Mouse (Mus musculus): ENCODE results near the gene Tbx10. TPM values are rescaled to one million over a fixed set of nuclear protein-coding genes. Genes with fewer than 3 reads are reported as not detected.
A peak's percentile ranks its signal among the peaks of the same experiment; 100 is the strongest.

Tbx10 gene
- polyA plus RNA-seq, 1 experiment from 2014 or later: 0.16 TPM

- DNase-seq (ENCODE audit: low spot score) (no peak), ATAC-seq (replicated peaks; ENCODE audit: low FRiP score, low TSS enrichment, low read depth) (no peak)
- 71% methylated on average over 1 of the region's 1 CpGs for WGBS
- H3K27me3 ChIP-seq (replicated peaks; ENCODE audit: control insufficient read depth, insufficient read depth, low read length): no peaks in the 10 kb centered on the region
- H3K27ac ChIP-seq (ENCODE audit: low read depth): no peak within 1 kb of the TSS
- H3K9me3 ChIP-seq (ENCODE audit: control insufficient read depth, low read length): no peaks in the 10 kb centered on the region
- peaks cover 16% of the 10 kb centered on the region for H3K4me1 ChIP-seq (replicated peaks; ENCODE audit: control insufficient read depth, insufficient read depth, low read length)
- H3K36me3 ChIP-seq (ENCODE audit: control insufficient read depth, insufficient read depth, low read length): peaks cover 30% of the 10 kb centered on the region
- no peak within 1 kb of the TSS for H3K4me3 ChIP-seq (ENCODE audit: low read depth, low read length)
- no peak within 1 kb of the TSS for H3K9ac ChIP-seq (ENCODE audit: low read length)
- H3K4me2 ChIP-seq (ENCODE audit: low read length): no peak within 1 kb of the TSS
Observed at GRCm38 (mm10) chr19:4003112-4003511, 10.6 kb downstream of the Tbx10 start, which contains the start of gene Doc2g. TSS of gene Doc2g (plus strand) at chr19:4003313.

DNA sequence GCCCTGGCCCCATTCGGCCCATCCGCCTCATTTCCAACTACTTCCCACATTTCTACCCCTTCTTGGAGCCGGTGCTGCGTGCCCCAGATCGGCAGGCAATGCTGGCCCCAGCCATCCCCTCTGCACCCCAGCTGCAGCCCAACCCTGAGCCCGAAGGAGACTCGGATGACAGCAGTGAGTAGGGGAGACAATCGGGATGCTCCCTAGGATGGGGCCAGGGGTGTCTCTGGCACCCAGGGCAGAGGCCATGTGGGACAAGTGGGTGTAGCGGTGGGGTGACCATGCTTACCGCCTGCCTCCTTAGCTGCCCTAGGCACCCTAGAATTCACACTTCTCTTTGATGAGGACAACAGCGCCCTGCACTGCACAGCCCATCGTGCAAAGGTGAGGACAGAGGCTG is 11.1 kb downstream of the Tbx10 start:
- peaks cover 16% of the 10 kb centered on the region for H3K4me1 ChIP-seq (replicated peaks; ENCODE audit: control insufficient read depth, insufficient read depth, low read length)

GRCm38 (mm10) chr19:4004331-4004730 is 11.8 kb downstream of the Tbx10 start:
- no peak for DNase-seq (ENCODE audit: low spot score)
- Histone ChIP-seq H3K9ac (ENCODE audit: low read length) (no peak overlapping the region), H3K4me1 (replicated peaks; ENCODE audit: control insufficient read depth, insufficient read depth, low read length) (peaks cover 16% of the 10 kb centered on the region), H3K9me3 (ENCODE audit: control insufficient read depth, low read length) (no peaks in the 10 kb centered on the region), H3K4me3 (ENCODE audit: low read depth, low read length) (no peak overlapping the region), H3K27ac (ENCODE audit: low read depth) (no peak overlapping the region), H3K4me2 (ENCODE audit: low read length) (no peak overlapping the region), H3K27me3 (replicated peaks; ENCODE audit: control insufficient read depth, insufficient read depth, low read length) (no peaks in the 10 kb centered on the region), H3K36me3 (ENCODE audit: control insufficient read depth, insufficient read depth, low read length) (peaks cover 41% of the 10 kb centered on the region)
- WGBS: 86% methylated on average over 15 of the region's 15 CpGs
- no peak for ATAC-seq (replicated peaks; ENCODE audit: low FRiP score, low TSS enrichment, low read depth)

More for the DNA sequence above, 11.1 kb downstream of the Tbx10 start:
- H3K4me3 ChIP-seq (ENCODE audit: low read depth, low read length): no peak overlapping the region
- DNase-seq (ENCODE audit: low spot score): no peak
- H3K9me3 ChIP-seq (ENCODE audit: control insufficient read depth, low read length): no peaks in the 10 kb centered on the region
- H3K36me3 ChIP-seq (ENCODE audit: control insufficient read depth, insufficient read depth, low read length): peaks cover 35% of the 10 kb centered on the region
- no peak for ATAC-seq (replicated peaks; ENCODE audit: low FRiP score, low TSS enrichment, low read depth)
- no peak overlapping the region for H3K27ac ChIP-seq (ENCODE audit: low read depth)
- H3K9ac ChIP-seq (ENCODE audit: low read length): no peak overlapping the region
- H3K4me2 ChIP-seq (ENCODE audit: low read length): no peak overlapping the region
- 69% methylated on average over 12 of the region's 12 CpGs for WGBS
- no peaks in the 10 kb centered on the region for H3K27me3 ChIP-seq (replicated peaks; ENCODE audit: control insufficient read depth, insufficient read depth, low read length)

DNA sequence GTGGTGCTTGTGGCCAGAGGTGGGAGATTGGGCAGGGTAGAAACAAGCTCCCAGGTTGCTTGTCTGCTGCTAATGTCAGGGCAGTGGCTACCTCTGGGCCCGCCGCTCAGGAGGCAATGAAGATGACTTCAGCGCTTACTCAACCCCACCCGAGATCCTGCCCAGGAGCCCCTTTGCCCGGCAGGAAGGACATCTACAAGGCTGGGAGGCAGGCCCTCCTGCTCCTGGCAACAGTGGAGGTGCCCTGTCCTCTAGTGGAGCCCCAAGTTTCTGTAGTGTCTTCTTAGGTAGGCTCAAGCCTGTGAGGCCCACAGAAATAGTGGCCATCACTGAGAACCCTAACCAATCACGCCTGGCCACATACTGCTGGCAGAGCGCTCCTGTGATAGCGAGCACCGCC is 12.5 kb downstream of the Tbx10 start:
- H3K27ac ChIP-seq (ENCODE audit: low read depth): no peak overlapping the region

GRCm38 (mm10) chr19:4005971-4006370 is 13.4 kb downstream of the Tbx10 start:
- no peak overlapping the region for H3K9ac ChIP-seq (ENCODE audit: low read length)
- H3K4me3 ChIP-seq (ENCODE audit: low read depth, low read length): no peak overlapping the region
- no peak overlapping the region for H3K4me2 ChIP-seq (ENCODE audit: low read length)
- no peak for DNase-seq (ENCODE audit: low spot score)
- H3K4me1 ChIP-seq (replicated peaks; ENCODE audit: control insufficient read depth, insufficient read depth, low read length): peaks cover 8% of the 10 kb centered on the region
- H3K27ac ChIP-seq (ENCODE audit: low read depth): no peak overlapping the region
- no peaks in the 10 kb centered on the region for H3K9me3 ChIP-seq (ENCODE audit: control insufficient read depth, low read length)
- WGBS: 93% methylated on average over 8 of the region's 8 CpGs
- H3K36me3 ChIP-seq (ENCODE audit: control insufficient read depth, insufficient read depth, low read length): peaks cover 53% of the 10 kb centered on the region
- ATAC-seq (replicated peaks; ENCODE audit: low FRiP score, low TSS enrichment, low read depth): no peak
- no peaks in the 10 kb centered on the region for H3K27me3 ChIP-seq (replicated peaks; ENCODE audit: control insufficient read depth, insufficient read depth, low read length)

More for the DNA sequence above, 12.5 kb downstream of the Tbx10 start:
- DNase-seq (ENCODE audit: low spot score): no peak
- ATAC-seq (replicated peaks; ENCODE audit: low FRiP score, low TSS enrichment, low read depth): no peak
- no peak overlapping the region for H3K4me3 ChIP-seq (ENCODE audit: low read depth, low read length)
- peaks cover 49% of the 10 kb centered on the region for H3K36me3 ChIP-seq (ENCODE audit: control insufficient read depth, insufficient read depth, low read length)
- H3K9ac ChIP-seq (ENCODE audit: low read length): no peak overlapping the region
- peaks cover 10% of the 10 kb centered on the region for H3K4me1 ChIP-seq (replicated peaks; ENCODE audit: control insufficient read depth, insufficient read depth, low read length)
- no peaks in the 10 kb centered on the region for H3K27me3 ChIP-seq (replicated peaks; ENCODE audit: control insufficient read depth, insufficient read depth, low read length)
- H3K4me2 ChIP-seq (ENCODE audit: low read length): no peak overlapping the region
- no peaks in the 10 kb centered on the region for H3K9me3 ChIP-seq (ENCODE audit: control insufficient read depth, low read length)
- 88% methylated on average over 9 of the region's 9 CpGs for WGBS

- Histone ChIP-seq H3K36me3 (ENCODE audit: control insufficient read depth, insufficient read depth, low read length) (peaks cover 44% of the 10 kb centered on the region), H3K27ac (ENCODE audit: low read depth) (no peak overlapping the region), H3K27me3 (replicated peaks; ENCODE audit: control insufficient read depth, insufficient read depth, low read length) (no peaks in the 10 kb centered on the region), H3K9me3 (ENCODE audit: control insufficient read depth, low read length) (no peaks in the 10 kb centered on the region), H3K4me2 (ENCODE audit: low read length) (no peak overlapping the region), H3K4me1 (replicated peaks; ENCODE audit: control insufficient read depth, insufficient read depth, low read length) (peaks cover 9% of the 10 kb centered on the region; the same call in 1 of the 2 replicates), H3K4me3 (ENCODE audit: low read depth, low read length) (no peak overlapping the region), H3K9ac (ENCODE audit: low read length) (no peak overlapping the region)
- DNase-seq (ENCODE audit: low spot score) (no peak), ATAC-seq (replicated peaks; ENCODE audit: low FRiP score, low TSS enrichment, low read depth) (no peak)
- WGBS: 90% methylated on average over 5 of the region's 5 CpGs
Observed at GRCm38 (mm10) chr19:4011086-4011485, 18.5 kb downstream of the Tbx10 start.

- H3K27me3 ChIP-seq (replicated peaks; ENCODE audit: control insufficient read depth, insufficient read depth, low read length): no peaks in the 10 kb centered on the region
- no peaks in the 10 kb centered on the region for H3K9me3 ChIP-seq (ENCODE audit: control insufficient read depth, low read length)
- peaks cover 9% of the 10 kb centered on the region; the same call in 1 of the 2 replicates for H3K4me1 ChIP-seq (replicated peaks; ENCODE audit: control insufficient read depth, insufficient read depth, low read length)
- H3K27ac ChIP-seq (ENCODE audit: low read depth): peak within 1 kb of the TSS; percentile 59; the same call in 1 of the 2 replicates
- peak; percentile 99 for ATAC-seq (replicated peaks; ENCODE audit: low FRiP score, low TSS enrichment, low read depth)
- under 1% methylated on average over 45 of the region's 45 CpGs for WGBS
- H3K36me3 ChIP-seq (ENCODE audit: control insufficient read depth, insufficient read depth, low read length): peaks cover 29% of the 10 kb centered on the region
- DNase-seq (ENCODE audit: low spot score): peak; percentile 96
- H3K9ac ChIP-seq (ENCODE audit: low read length): peak within 1 kb of the TSS; percentile 61
- H3K4me2 ChIP-seq (ENCODE audit: low read length): peak within 1 kb of the TSS; percentile 61
- peak within 1 kb of the TSS; percentile 69 for H3K4me3 ChIP-seq (ENCODE audit: low read depth, low read length)
Observed at GRCm38 (mm10) chr19:4012432-4013022, 20.0 kb downstream of the Tbx10 start, which contains the start of gene Ndufv1. TSS of gene Ndufv1 (minus strand) at chr19:4012806.

- H3K4me1 ChIP-seq (replicated peaks; ENCODE audit: control insufficient read depth, insufficient read depth, low read length): peaks cover 9% of the 10 kb centered on the region; the same call in 1 of the 2 replicates
- H3K36me3 ChIP-seq (ENCODE audit: control insufficient read depth, insufficient read depth, low read length): peaks cover 24% of the 10 kb centered on the region
- 15% methylated on average over 9 of the region's 9 CpGs for WGBS
- no peaks in the 10 kb centered on the region for H3K9me3 ChIP-seq (ENCODE audit: control insufficient read depth, low read length)
- H3K4me2 ChIP-seq (ENCODE audit: low read length): peak overlapping the region; percentile 56
- DNase-seq (ENCODE audit: low spot score) (no peak), ATAC-seq (replicated peaks; ENCODE audit: low FRiP score, low TSS enrichment, low read depth) (no peak; the same call in 1 of the 2 replicates)
- no peaks in the 10 kb centered on the region for H3K27me3 ChIP-seq (replicated peaks; ENCODE audit: control insufficient read depth, insufficient read depth, low read length)
- H3K27ac ChIP-seq (ENCODE audit: low read depth): peak overlapping the region; percentile 59; the same call in 1 of the 2 replicates
- H3K4me3 ChIP-seq (ENCODE audit: low read depth, low read length): peak overlapping the region; percentile 69
- H3K9ac ChIP-seq (ENCODE audit: low read length): peak overlapping the region; percentile 29; the same call in 1 of the 2 replicates
Observed at GRCm38 (mm10) chr19:4013066-4013465, 20.5 kb downstream of the Tbx10 start.

DNA sequence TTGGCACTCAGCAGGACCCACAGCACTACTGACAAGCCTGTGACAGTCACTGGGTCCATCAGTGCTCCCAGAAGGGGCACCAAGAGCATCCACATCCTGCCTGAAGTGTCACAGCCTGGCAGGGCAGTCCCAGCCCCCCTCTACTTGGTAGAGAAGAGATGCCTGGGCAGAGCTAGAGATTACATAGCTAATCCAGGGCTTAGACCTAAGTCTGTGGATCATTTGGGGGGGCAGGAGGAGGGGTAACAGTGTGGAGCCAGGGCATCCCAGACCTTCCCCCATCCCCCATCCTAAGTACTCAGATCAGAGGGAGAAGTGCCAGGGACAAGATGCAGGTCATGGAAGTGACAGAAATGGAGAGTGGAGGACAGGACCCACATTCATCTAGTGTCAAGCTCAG is 22.2 kb downstream of the Tbx10 start:
- H3K9me3 ChIP-seq (ENCODE audit: control insufficient read depth, low read length): no peaks in the 10 kb centered on the region
- H3K4me3 ChIP-seq (ENCODE audit: low read depth, low read length): no peak overlapping the region
- H3K27ac ChIP-seq (ENCODE audit: low read depth): no peak overlapping the region
- DNase-seq (ENCODE audit: low spot score): no peak
- peaks cover 14% of the 10 kb centered on the region for H3K4me1 ChIP-seq (replicated peaks; ENCODE audit: control insufficient read depth, insufficient read depth, low read length)
- no peak for ATAC-seq (replicated peaks; ENCODE audit: low FRiP score, low TSS enrichment, low read depth)
- H3K36me3 ChIP-seq (ENCODE audit: control insufficient read depth, insufficient read depth, low read length): peaks cover 7% of the 10 kb centered on the region
- no peak overlapping the region for H3K9ac ChIP-seq (ENCODE audit: low read length)
- H3K4me2 ChIP-seq (ENCODE audit: low read length): no peak overlapping the region
- H3K27me3 ChIP-seq (replicated peaks; ENCODE audit: control insufficient read depth, insufficient read depth, low read length): no peaks in the 10 kb centered on the region

All from intestine, embryonic 14.5 days (tissue).